Mouse (Mus musculus) limb, embryonic 14.5 days (tissue): ENCODE data around the gene Itpkb. TPM values are rescaled to one million over a fixed set of nuclear protein-coding genes. Genes with fewer than 3 reads are reported as not detected.

ENCODE experiments used
- ATAC-seq: fragments of 200-750 bp; cut with Nextera tagmentation; 2 replicates; pipeline ENCODE4 v1.8.0; 2017; ENCODE audit warnings: low read depth, moderate number of reproducible peaks, moderate TSS enrichment; ENCODE audit not compliant: low FRiP score
- DNase-seq: peaks from one replicate; pipeline ENCODE4 v3.0.0-alpha.2; 2015; ENCODE audit warnings: low spot score
- H3K27ac ChIP-seq: fragments of 300-500 bp; sonication (generic); replicated peaks from 2 replicates; pipeline ENCODE4 v1.5.1; 2014; ENCODE audit warnings: low read depth, mild to moderate bottlenecking, low read length, moderate library complexity, mixed read lengths
- H3K27me3 ChIP-seq: fragments of 300-500 bp; sonication (generic); 2 replicates; pipeline ENCODE4 v1.6.1; 2014; ENCODE audit warnings: low read length, mixed read lengths; ENCODE audit not compliant: control insufficient read depth, insufficient read depth
- H3K36me3 ChIP-seq: fragments of 300-500 bp; sonication (generic); 2 replicates; pipeline ENCODE4 v1.6.1; 2014; ENCODE audit warnings: mild to moderate bottlenecking, low read length, moderate library complexity, mixed read lengths; ENCODE audit not compliant: control insufficient read depth, insufficient read depth
- H3K4me1 ChIP-seq: fragments of 300-500 bp; sonication (generic); 2 replicates; pipeline ENCODE4 v1.6.1; 2014; ENCODE audit warnings: antibody characterized with exemption, low read length, mixed read lengths; ENCODE audit not compliant: control insufficient read depth, insufficient read depth
- H3K4me2 ChIP-seq: fragments of 300-500 bp; sonication (generic); replicated peaks from 2 replicates; pipeline ENCODE4 v1.6.1; 2014; ENCODE audit warnings: low read depth, mild to moderate bottlenecking, low read length, moderate library complexity; ENCODE audit not compliant: severe bottlenecking
- H3K4me3 ChIP-seq: fragments of 300-500 bp; sonication (generic); replicated peaks from 2 replicates; pipeline ENCODE4 v1.5.1; 2014; ENCODE audit warnings: low read length
- H3K9ac ChIP-seq: fragments of 300-500 bp; sonication (generic); 2 replicates; pipeline ENCODE4 v1.6.1; 2014; ENCODE audit warnings: mild to moderate bottlenecking, low read depth, low read length, moderate library complexity; ENCODE audit not compliant: severe bottlenecking
- H3K9me3 ChIP-seq: fragments of 300-500 bp; sonication (generic); 2 replicates; pipeline ENCODE4 v1.6.1; 2016; ENCODE audit warnings: low read length; ENCODE audit not compliant: control insufficient read depth
- POLR2A ChIP-seq: fragments of 200-500 bp; IDR thresholded peaks from 2 replicates; pipeline ENCODE4 v1.8.0; 2012; ENCODE audit warnings: inconsistent platforms, mild to moderate bottlenecking, moderate library complexity, borderline replicate concordance; ENCODE audit not compliant: insufficient read depth, insufficient read length; ENCODE audit errors: extremely low read depth
- WGBS: fragments of 180-500 bp; shearing (Covaris S2); extraction: QIAGEN DNeasy Blood & Tissue Kit; methylation state at CpG from one replicate; pipeline ENCODE4 v1.1.7; 2014; 5-methylcytosine and 5-hydroxymethylcytosine counted together
- polyA plus RNA-seq, 2 experiments: library from polyadenylated mRNA; depleted of rRNA in 1 of 2; stranded (reverse) in 1 of 2; unstranded in 1 of 2; fragments of >200 nt; fragmentation: Nextera tagmentation in 1 of 2; extraction: Ambion mirVana in 1 of 2; gene quantifications; 2 replicates each; pipeline versions ENCODE4 v1.2.1 to v1.2.3; 2012 to 2014

Itpkb gene
- polyA plus RNA-seq, 2 experiments: 8.4 to 16.2 TPM

DNA sequence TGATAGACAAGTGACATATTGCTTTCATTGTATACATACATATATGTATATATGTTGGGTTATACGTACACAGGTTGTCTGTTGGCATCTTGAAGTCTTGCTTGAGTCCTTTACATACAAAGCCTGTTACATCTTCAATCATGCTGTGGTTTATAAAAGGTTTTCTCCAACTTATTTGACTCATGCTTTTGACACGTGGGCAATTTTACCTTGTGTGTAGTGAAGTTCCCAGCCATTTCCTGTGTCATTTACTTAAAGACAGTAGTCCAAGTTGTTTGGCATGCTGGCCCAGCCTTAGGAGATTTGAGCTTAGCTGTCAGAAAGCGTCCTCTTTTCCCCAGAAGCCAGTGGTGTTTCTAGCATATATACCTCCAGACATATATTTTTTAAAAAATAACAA lies 68.2 kb downstream of the Itpkb start:
- no peak for TF ChIP-seq POLR2A
- Histone ChIP-seq H3K4me1 (peaks cover 24% of the 10 kb centered on the region), H3K27me3 (no peaks in the 10 kb centered on the region), H3K4me3 (no peak overlapping the region), H3K27ac (no peak overlapping the region), H3K4me2 (no peak overlapping the region), H3K9me3 (no peaks in the 10 kb centered on the region), H3K36me3 (no peaks in the 10 kb centered on the region), H3K9ac (no peak overlapping the region)
- no peak for DNase-seq
- no peak for ATAC-seq
- 73% methylated on average over 3 of the region's 3 CpGs for WGBS

DNA sequence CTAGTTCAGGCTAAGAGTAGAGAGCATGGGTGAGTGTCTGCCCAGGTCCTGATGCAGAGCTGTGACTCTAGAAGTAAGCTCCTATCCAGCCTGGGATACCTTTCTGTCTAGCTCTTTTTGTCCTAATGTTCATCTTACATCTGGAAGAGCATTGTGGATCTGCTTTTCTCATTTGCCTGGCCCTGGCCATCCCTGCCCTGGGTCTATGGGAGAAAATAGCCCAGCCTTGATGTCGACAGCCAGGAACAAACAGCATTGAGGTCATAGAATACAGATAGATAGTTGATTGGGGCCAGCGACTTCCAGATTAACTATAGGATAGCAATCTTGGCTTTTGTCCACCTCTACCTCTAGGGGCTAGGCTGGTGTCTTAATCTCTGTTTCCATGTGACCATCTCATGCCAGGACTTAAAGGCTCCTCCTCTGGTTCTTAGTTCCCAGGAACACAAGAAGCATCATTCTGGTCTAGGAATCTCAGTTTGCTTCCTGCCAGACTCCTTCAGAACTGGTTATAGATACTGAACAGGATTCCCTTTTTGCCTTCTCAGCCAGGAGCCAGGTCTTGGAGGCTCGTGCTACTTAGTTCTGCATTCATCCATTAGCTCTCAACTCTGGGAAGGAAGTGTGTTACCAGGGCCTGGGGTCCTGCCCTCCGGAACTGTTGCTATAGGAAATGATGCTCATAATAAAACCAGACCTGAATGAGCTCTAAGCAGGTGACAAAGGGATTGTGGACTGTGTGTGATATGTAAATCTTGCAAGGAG lies 70.6 kb downstream of the Itpkb start:
- H3K4me1 ChIP-seq: peaks cover 45% of the 10 kb centered on the region
- no peak for TF ChIP-seq POLR2A
- DNase-seq (no peak), ATAC-seq (no peak)
- no peak overlapping the region for H3K4me3 ChIP-seq
- no peaks in the 10 kb centered on the region for H3K36me3 ChIP-seq
- 69% methylated on average over 4 of the region's 4 CpGs for WGBS
- no peak overlapping the region for H3K4me2 ChIP-seq
- H3K9ac ChIP-seq: no peak overlapping the region
- H3K9me3 ChIP-seq: no peaks in the 10 kb centered on the region
- H3K27ac ChIP-seq: no peak overlapping the region
- no peaks in the 10 kb centered on the region for H3K27me3 ChIP-seq

GRCm38 (mm10) chr1:180401725-180402124 lies 71.4 kb downstream of the Itpkb start:
- H3K27ac ChIP-seq: 0 out of 2 replicates have a peak overlapping the region, but pooled peaks have one; percentile 33
- no peaks in the 10 kb centered on the region for H3K9me3 ChIP-seq
- no peak overlapping the region for H3K4me2 ChIP-seq
- no peak for TF ChIP-seq POLR2A
- peaks cover 46% of the 10 kb centered on the region for H3K4me1 ChIP-seq
- ATAC-seq (no peak), DNase-seq (no peak)
- H3K9ac ChIP-seq: no peak overlapping the region
- H3K4me3 ChIP-seq: no peak overlapping the region
- no peaks in the 10 kb centered on the region for H3K36me3 ChIP-seq
- whole genome bisulfite sequencing: 78% methylated on average over 6 of the region's 6 CpGs
- no peaks in the 10 kb centered on the region for H3K27me3 ChIP-seq

- Histone ChIP-seq H3K4me2 (no peak overlapping the region), H3K4me1 (peaks cover 53% of the 10 kb centered on the region), H3K27me3 (no peaks in the 10 kb centered on the region), H3K9me3 (no peaks in the 10 kb centered on the region), H3K4me3 (no peak overlapping the region), H3K36me3 (no peaks in the 10 kb centered on the region), H3K9ac (no peak overlapping the region), H3K27ac (peak overlapping the region; percentile 90)
- TF ChIP-seq POLR2A: no peak
- no peak for DNase-seq
- 76% methylated on average over 11 of the region's 11 CpGs for WGBS
- ATAC-seq: no peak
These were observed 72.3 kb downstream of the Itpkb start for GRCm38 (mm10) chr1:180402481-180403081.

- Histone ChIP-seq H3K27me3 (no peaks in the 10 kb centered on the region), H3K4me1 (peaks cover 60% of the 10 kb centered on the region), H3K36me3 (no peaks in the 10 kb centered on the region), H3K27ac (peak overlapping the region; percentile 90), H3K4me3 (no peak overlapping the region), H3K9ac (no peak overlapping the region), H3K4me2 (peak overlapping the region; percentile 28; the same call in 1 of the 2 replicates), H3K9me3 (no peaks in the 10 kb centered on the region)
- ATAC-seq (no peak), DNase-seq (no peak)
- WGBS: 90% methylated on average over 8 of the region's 8 CpGs
- TF ChIP-seq POLR2A: no peak
These were observed 73.0 kb downstream of the Itpkb start for GRCm38 (mm10) chr1:180403357-180403693.
